Mouse (Mus musculus) G1E (cell line): ENCODE measurements at regions not wholly inside any gene's neighbourhood (a gene's known extent, or its start where the extent isn't known, plus 50 kb on each side); places are given as distances from the start of the nearest gene placed in this dataset.

Experiments used
- CTCF ChIP-seq: IDR thresholded peaks from 2 replicates; pipeline ENCODE4 v1.5.1; 2012; ENCODE audit warnings: low read depth, low read length, inconsistent platforms, mixed read lengths
- GATA1 ChIP-seq: IDR thresholded peaks from 2 replicates; pipeline ENCODE4 v1.6.1; 2012; ENCODE audit warnings: borderline replicate concordance, low read length, inconsistent platforms, mixed read lengths
- GATA2 ChIP-seq: IDR thresholded peaks from 2 replicates; pipeline ENCODE4 v1.6.1; 2012; ENCODE audit warnings: low read depth, low read length, inconsistent platforms, borderline replicate concordance
- POLR2AphosphoS5 ChIP-seq: IDR thresholded peaks from 2 replicates; pipeline ENCODE4 v1.6.1; 2012; ENCODE audit warnings: low read depth, low read length, inconsistent platforms; ENCODE audit not compliant: insufficient replicate concordance
- TAL1 ChIP-seq: conservative IDR thresholded peaks from 2 replicates; pipeline ENCODE4 v1.6.1; 2012; ENCODE audit warnings: low read depth, low read length, inconsistent platforms, mixed read lengths

DNA sequence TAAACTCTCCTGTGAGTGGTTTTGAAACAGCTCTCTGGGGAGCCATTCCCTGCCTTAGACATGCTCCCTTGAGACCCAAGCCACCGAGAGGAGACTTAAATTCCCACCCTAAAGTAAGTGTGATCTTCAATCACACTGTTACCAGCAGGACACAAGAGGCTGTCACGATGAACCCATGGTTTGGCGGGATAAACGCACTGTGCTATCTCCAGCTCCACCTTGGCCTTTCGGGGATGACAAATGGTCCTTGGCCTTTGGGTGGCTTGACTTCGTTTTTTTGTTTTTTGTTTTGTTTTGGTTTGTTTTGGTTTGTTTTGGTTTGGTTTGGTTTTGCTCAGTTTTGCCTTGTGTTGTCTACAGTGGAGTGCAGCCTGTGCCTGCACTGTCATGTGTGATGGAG is 144.7 kb downstream of the Tomm20 start:
- TF ChIP-seq CTCF (no peak), GATA1 (no peak), POLR2AphosphoS5 (no peak), TAL1 (no peak), GATA2 (no peak)
